Mouse (Mus musculus) E14TG2a.4 (cell line): Measurements from ENCODE around the gene Tcp10b.
"Not testable (repeated sequence)": the region's sequence is repeated elsewhere in the genome, so short reads cannot be mapped to it uniquely, and the experiment has no call there.

Experiments used
- H3K27me3 ChIP-seq: 2 replicates; pipeline ENCODE4 v1.6.1; 2014; ENCODE audit warnings: low read length, control low read depth; ENCODE audit not compliant: insufficient read depth
- H3K36me3 ChIP-seq: 2 replicates; pipeline ENCODE4 v1.6.1; 2014; ENCODE audit warnings: low read length, control low read depth; ENCODE audit not compliant: insufficient read depth
- H3K4me1 ChIP-seq: replicated peaks from 2 replicates; pipeline ENCODE4 v1.6.1; 2014; ENCODE audit warnings: low read depth, low read length, control low read depth
- H3K4me3 ChIP-seq: replicated peaks from 2 replicates; pipeline ENCODE4 v1.5.1; 2014; ENCODE audit warnings: mild to moderate bottlenecking, low read length
- H3K9me3 ChIP-seq: 2 replicates; pipeline ENCODE4 v1.6.1; 2014; ENCODE audit warnings: low read length, control low read depth
- CTCF ChIP-seq: conservative IDR thresholded peaks from 2 replicates; pipeline ENCODE4 v1.5.1; 2014; ENCODE audit warnings: low read length
- NANOG ChIP-seq: IDR thresholded peaks from 2 replicates; pipeline ENCODE4 v1.6.1; 2014; ENCODE audit warnings: borderline replicate concordance, low read length, mixed read lengths
- POU5F1 ChIP-seq: IDR thresholded peaks from 2 replicates; pipeline ENCODE4 v1.6.1; 2014; ENCODE audit warnings: low read length, borderline replicate concordance

The Tcp10b gene

DNA sequence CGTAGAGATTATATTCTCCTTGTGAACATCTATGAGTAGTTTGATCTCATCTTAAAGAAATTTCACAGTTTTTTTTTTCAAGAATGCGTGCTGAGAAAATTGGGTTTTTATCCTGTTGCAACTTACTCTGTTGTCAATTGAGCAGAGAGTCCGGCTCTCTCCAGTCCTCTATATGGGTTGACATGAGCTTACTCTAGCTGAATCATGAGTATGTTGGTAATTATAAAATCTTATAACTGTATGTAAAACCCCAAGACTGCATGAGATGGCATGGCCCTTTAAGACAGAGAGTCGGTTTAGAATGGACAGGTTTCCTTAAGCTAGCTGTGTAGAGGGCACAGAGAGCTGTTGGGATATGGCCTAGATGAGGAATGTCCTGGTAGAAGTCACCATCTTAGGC, at the start of gene Tcp10b:
Gene Tcp10b, plus strand, starts transcription at position 301 of the 400 bp plus-strand sequence.
- H3K4me3 ChIP-seq, H3K4me1 ChIP-seq, H3K36me3 ChIP-seq, H3K9me3 ChIP-seq, H3K27me3 ChIP-seq: not testable (repeated sequence)

DNA sequence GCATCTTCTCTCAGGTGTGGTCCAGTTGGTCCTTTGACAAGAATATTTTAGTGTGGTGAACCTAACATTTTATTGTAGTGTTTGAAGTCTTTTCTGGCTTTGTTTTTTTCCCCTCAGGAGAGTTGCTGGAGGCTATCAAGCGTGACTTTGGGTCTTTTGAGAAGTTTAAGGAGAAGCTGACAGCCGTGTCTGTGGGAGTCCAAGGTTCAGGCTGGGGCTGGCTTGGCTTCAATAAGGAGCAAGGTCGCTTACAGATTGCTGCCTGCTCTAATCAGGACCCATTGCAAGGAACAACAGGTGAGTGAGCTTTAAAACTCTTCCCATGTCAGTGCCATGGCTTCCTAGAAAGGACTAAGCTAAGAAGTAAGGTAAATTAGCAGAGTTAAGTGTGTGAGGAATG, 47.6 kb upstream of the Tcp10b start:
- Histone ChIP-seq H3K27me3 (no peaks in the 10 kb centered on the region), H3K36me3 (peaks cover 74% of the 10 kb centered on the region)

DNA sequence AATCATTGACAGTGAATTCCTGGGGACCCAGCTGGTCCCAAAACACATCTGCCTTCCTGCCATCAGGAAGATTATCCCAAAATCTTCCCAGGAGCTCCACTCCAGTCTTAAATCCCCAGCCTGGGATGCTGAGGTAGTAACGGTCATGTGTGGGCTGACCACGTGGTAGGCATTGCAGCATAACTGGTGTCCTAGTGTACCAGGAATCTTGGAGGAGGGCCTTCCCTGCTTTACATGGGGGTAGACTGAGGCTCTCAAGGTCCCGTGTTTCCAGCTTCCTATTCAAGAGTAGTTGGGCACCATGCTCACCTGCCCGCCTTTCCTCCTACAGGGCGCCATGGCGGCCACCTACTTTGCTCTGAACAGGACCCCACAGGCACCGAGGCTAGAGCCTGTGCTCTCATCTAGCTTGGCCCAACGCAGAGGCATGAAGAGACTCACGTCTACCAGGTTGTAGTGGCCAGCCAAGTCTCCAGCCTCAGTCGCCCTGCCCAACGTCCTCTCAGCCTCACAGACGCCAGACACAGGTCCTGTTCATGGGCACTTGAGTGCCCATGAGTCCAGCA, 24.2 kb upstream of the Tcp10b start:
- H3K27me3 ChIP-seq, H3K9me3 ChIP-seq, H3K36me3 ChIP-seq, H3K4me3 ChIP-seq, H3K4me1 ChIP-seq: not testable (repeated sequence)

More for the DNA sequence above, 47.6 kb upstream of the Tcp10b start:
- H3K9me3 ChIP-seq: no peaks in the 10 kb centered on the region
- no peak overlapping the region for H3K4me3 ChIP-seq
- H3K4me1 ChIP-seq: peaks cover 33% of the 10 kb centered on the region
- TF ChIP-seq CTCF: no peak
- no peak for TF ChIP-seq POU5F1
- no peak for TF ChIP-seq NANOG

DNA sequence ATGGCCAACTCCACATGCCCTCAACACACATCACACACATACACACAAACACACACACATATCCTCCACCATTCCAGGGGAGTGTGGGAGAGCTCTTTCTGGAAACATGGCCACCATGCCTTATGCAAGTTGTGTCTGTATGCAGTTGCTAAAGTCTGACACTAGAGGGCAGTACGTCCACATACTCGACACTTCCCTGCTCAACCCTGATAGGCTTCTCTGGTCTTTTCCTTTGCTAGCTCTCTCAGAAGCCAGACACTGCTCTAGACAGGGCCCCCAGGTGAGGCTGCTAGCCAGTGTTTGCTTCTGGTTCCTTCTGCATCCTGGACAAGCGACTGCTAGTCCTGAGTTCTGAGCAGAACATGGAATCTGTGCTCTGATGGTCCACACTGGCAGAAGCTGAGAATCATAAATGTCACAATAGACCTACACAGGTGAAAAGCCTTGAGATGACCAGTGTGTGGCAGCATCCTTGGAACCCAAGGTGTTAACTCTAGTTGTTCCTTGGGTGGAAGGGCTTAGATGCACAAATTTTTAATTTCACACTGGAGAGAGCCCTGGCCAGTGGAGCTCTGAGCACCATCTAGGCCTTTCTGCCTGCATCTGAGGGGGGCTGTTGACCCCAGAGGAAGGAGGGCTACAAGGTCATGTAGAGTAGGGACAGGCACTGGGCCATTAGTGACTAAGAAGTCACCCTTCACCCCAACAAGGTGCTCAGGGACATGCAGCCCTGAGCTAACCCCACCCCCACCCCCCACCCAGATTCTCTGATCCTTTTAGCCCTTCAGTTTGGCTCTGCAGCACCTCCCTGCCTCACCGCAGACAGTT, 16.8 kb upstream of the Tcp10b start:
- not testable (repeated sequence) for H3K27me3 ChIP-seq, H3K4me1 ChIP-seq, H3K9me3 ChIP-seq, H3K36me3 ChIP-seq, H3K4me3 ChIP-seq
- TF ChIP-seq CTCF: peak; percentile 31

GRCm38 (mm10) chr17:13052124-13052813, 8.6 kb upstream of the Tcp10b start, which contains the start of gene Gpr31b:
TSS of gene Gpr31b (minus strand) at chr17:13052296.
- H3K4me3 ChIP-seq, H3K9me3 ChIP-seq, H3K4me1 ChIP-seq, H3K36me3 ChIP-seq, H3K27me3 ChIP-seq: not testable (repeated sequence)

- H3K9me3 ChIP-seq, H3K36me3 ChIP-seq, H3K27me3 ChIP-seq, H3K4me3 ChIP-seq, H3K4me1 ChIP-seq: not testable (repeated sequence)
Measured at GRCm38 (mm10) chr17:13062882-13063281, 2.0 kb downstream of the Tcp10b start.

DNA sequence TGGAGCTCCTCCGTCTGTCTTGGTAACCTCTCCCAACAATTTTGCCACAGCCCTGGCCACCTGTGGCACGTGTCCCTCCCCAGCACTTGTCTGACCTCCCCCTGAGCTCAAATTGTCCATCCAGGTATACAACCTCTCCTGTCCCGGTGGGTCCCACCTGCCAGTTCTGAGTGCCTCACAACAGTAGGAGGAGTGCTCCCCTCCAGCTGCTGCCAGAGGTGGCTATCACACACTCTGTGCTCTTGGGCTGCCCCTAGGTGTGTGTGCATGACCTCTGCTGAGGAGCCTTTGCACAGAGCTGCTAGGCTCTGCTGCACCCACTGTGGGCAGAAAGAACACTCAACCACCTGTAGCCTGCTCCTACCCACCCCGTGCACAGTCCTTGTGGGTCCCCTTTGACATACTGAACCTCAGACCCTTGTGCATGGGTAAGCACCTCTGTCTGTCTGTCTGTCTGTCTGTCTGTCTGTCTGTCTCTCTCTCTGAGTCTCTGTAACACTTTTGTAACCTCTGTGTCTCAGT, 7.0 kb downstream of the Tcp10b start:
- H3K4me3 ChIP-seq, H3K9me3 ChIP-seq, H3K36me3 ChIP-seq, H3K27me3 ChIP-seq, H3K4me1 ChIP-seq: not testable (repeated sequence)

DNA sequence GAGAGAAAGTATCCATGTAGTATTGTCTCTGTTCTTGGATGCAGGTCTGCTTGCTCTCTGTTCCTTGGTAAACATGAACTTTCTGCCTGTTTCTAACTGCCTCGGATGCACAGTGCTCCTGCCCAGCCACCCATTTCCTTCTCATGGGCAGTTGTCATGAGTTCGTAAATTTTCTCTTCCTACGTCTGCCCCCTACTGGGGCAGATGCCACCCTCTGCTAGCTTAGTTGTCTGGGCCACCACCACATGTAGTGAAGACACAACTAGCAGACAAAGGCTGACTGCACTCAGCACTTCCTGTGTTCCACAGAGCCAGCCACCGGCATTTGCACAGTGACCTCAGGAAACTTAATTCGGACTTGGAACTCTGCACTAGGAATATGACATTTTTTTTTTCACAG, 8.3 kb downstream of the Tcp10b start:
- H3K4me1 ChIP-seq, H3K27me3 ChIP-seq, H3K36me3 ChIP-seq, H3K4me3 ChIP-seq, H3K9me3 ChIP-seq: not testable (repeated sequence)

GRCm38 (mm10) chr17:13091510-13091909, 30.6 kb downstream of the Tcp10b start:
- H3K36me3 ChIP-seq, H3K4me3 ChIP-seq, H3K4me1 ChIP-seq, H3K27me3 ChIP-seq, H3K9me3 ChIP-seq: not testable (repeated sequence)

GRCm38 (mm10) chr17:13092100-13092764, 31.3 kb downstream of the Tcp10b start:
- H3K4me3 ChIP-seq, H3K4me1 ChIP-seq, H3K9me3 ChIP-seq, H3K36me3 ChIP-seq, H3K27me3 ChIP-seq: not testable (repeated sequence)

GRCm38 (mm10) chr17:13092960-13093359, 32.1 kb downstream of the Tcp10b start:
- H3K4me3 ChIP-seq, H3K27me3 ChIP-seq, H3K36me3 ChIP-seq, H3K4me1 ChIP-seq, H3K9me3 ChIP-seq: not testable (repeated sequence)

GRCm38 (mm10) chr17:13106563-13106962, 45.7 kb downstream of the Tcp10b start:
- H3K4me3 ChIP-seq, H3K27me3 ChIP-seq, H3K4me1 ChIP-seq, H3K9me3 ChIP-seq, H3K36me3 ChIP-seq: not testable (repeated sequence)

DNA sequence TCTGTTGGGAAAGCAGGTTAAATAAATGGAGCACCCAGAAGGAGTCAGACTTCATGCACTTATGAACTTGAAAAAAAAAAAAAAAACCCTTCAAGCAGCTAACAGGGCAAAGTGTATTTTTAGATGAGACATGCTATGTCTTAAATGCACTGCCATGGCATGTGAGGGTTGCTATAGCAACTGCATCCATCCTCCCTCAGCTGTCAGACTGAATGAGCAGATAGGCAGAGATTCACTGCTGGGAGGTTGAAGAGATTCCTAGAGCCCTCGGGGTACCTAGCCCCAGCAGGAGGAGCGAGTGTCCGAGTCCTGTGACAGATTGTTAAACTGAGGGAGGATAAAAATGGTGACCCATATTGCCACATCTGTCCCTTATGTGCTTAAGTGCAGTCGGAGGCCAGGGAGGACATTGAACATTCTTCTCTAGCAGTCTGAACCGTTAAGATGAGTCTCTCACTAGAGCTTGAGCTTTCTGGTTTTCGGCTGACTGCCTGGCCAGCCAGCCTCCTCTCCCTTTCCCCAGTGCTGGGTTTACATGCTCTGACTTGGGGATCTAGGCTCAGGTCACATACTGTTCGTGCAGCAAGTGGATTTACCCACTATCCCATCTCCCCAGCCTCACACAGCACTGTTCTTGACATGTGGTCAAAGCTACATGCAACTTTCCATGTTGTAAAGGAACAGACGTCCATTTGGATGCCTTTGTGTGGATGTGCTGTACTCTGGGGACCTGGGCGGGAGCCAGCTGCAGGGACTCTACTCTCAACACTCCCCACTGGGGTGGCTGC, 51.8 kb downstream of the Tcp10b start:
- H3K4me3 ChIP-seq, H3K9me3 ChIP-seq, H3K4me1 ChIP-seq, H3K36me3 ChIP-seq, H3K27me3 ChIP-seq: not testable (repeated sequence)
